Comparison of ENCODE assay signal across 17 mouse cellular contexts in the genomic region with DNA sequence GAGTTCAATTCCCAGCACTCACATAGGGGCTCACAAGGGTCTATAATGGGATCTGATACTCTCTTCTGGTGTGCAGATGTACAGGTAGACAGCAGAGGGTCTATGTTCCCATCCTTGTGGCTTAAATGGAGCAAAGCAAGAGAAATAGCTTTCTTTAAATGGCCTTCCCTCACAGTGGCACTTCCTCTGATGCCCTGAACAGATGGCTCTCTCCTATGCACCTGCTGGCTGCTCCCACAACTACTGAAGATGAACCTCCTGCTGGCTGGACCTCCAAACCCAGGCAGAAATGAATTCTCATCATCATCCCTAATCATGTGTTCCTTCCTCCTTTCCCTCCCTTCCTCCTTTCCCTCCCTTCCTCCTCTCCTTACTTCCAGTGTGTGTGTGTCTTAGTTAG.
"Had no signal": no experiment of that assay in that cellular context is flagged by ENCODE, and none has a peak within 500 bp of the region (broad histone marks: within the 10 kb centered on the region; RNA-seq: fewer than 3 reads in every experiment).

No protein-coding gene starts in this region.

- H3K27me3 ChIP-seq: limb, embryonic 12.5 days; liver, embryonic 13.5 days; lung, embryonic 15.5 days; midbrain, embryonic 15.5 days; neural tube, embryonic 12.5 days had no signal

- H3K4me1 ChIP-seq: liver, embryonic 13.5 days had no signal

- H3K4me3 ChIP-seq: limb, embryonic 12.5 days; liver, embryonic 13.5 days; lung, embryonic 15.5 days; megakaryocyte, embryonic 14.5 days; midbrain, embryonic 15.5 days; neural tube, embryonic 12.5 days had no signal

- H3K9ac ChIP-seq: limb, embryonic 12.5 days; liver, embryonic 13.5 days; liver, postnatal 0 days; lung, embryonic 15.5 days; midbrain, embryonic 15.5 days; neural tube, embryonic 12.5 days had no signal

- ATAC-seq: liver, postnatal 0 days; midbrain, embryonic 15.5 days had no signal

- H3K9me3 ChIP-seq: limb, embryonic 12.5 days; liver, embryonic 13.5 days; lung, embryonic 15.5 days; midbrain, embryonic 15.5 days; neural tube, embryonic 12.5 days had no signal

- H3K27ac ChIP-seq: limb, embryonic 12.5 days; liver, embryonic 13.5 days; lung, embryonic 15.5 days; macrophage; midbrain, embryonic 15.5 days; neural tube, embryonic 12.5 days had no signal

- DNase-seq: kidney, postnatal 25 days; layer of hippocampus, postnatal 36 days; liver; liver, embryonic 13.5 days; liver, postnatal 0 days; lung, postnatal 14 days; right cerebral cortex, postnatal 4 days; spleen, adult 18-20 months; thymus, adult 18-20 months; thymus, postnatal 14 days had no signal

- H3K4me2 ChIP-seq: limb, embryonic 12.5 days; liver, embryonic 13.5 days; lung, embryonic 15.5 days; midbrain, embryonic 11.5 days; midbrain, embryonic 15.5 days; neural tube, embryonic 12.5 days had no signal

- H3K36me3 ChIP-seq: limb, embryonic 12.5 days; liver, embryonic 13.5 days; lung, embryonic 15.5 days; midbrain, embryonic 15.5 days; neural tube, embryonic 12.5 days had no signal
